Mouse (Mus musculus) ES-E14 (cell line): ENCODE data around the gene Dtnb.

ENCODE experiments used
- CHD2 ChIP-seq: IDR thresholded peaks from 2 replicates; pipeline ENCODE4 v1.6.1; 2014; ENCODE audit warnings: mild to moderate bottlenecking, low read depth, low read length, inconsistent platforms
- HCFC1 ChIP-seq: IDR thresholded peaks from 2 replicates; pipeline ENCODE4 v1.6.1; 2012; ENCODE audit warnings: low read length, inconsistent platforms, borderline replicate concordance; ENCODE audit not compliant: insufficient read depth
- MAFK ChIP-seq: IDR thresholded peaks from 2 replicates; pipeline ENCODE4 v1.6.1; 2014; ENCODE audit warnings: mild to moderate bottlenecking, low read depth, low read length, inconsistent platforms; ENCODE audit not compliant: insufficient read depth
- ZNF384 ChIP-seq: IDR thresholded peaks from 2 replicates; pipeline ENCODE4 v1.6.1; 2012; ENCODE audit warnings: low read depth, low read length, inconsistent platforms

DNA sequence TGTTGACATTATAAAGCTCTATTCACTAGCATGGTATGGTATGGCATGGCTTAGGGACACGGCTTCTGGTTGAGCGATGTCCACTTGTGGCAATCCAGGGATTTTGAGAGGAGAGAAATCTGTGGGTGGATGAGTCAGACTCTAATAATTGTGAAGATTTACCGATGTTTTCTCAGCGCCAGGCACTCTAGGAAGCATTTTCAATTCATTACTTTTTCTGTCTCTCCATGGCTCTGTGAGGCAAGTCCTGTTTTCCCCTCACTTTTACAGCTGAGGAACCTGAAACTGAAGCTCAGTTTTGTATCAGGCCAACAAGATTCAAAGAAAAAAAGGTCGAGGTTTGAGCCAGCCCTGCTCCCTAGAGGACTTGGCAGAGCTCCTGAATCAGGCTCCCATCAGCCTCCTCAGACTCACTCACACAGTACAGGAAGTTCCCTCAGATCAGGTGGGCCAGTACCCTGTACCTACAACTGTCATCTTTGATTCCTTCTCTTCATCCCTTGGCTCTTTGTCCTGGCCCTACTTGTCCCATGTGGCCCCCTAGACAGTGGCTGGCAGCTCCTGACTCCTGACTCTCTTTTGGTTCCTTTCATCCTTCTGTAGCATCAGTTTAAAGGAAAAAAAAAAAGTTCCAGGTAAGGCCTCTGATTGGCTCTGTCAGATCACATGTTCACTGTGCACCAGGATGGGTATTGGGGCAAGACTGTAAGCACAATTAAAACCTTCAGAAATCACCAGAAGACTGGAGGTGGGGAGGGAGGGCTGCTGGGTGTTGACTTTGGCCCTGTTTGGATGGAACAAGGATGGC lies 252.9 kb downstream of the Dtnb start:
- TF ChIP-seq MAFK (no peak), HCFC1 (no peak), ZNF384 (peak; percentile 76), CHD2 (no peak)
